Mouse (Mus musculus): ENCODE results near the gene Nacc2. TPM values are rescaled to one million over a fixed set of nuclear protein-coding genes. Genes with fewer than 3 reads are reported as not detected.

The Nacc2 gene
- polyA plus RNA-seq, 1 experiment from 2014 or later = 4.0 TPM

DNA sequence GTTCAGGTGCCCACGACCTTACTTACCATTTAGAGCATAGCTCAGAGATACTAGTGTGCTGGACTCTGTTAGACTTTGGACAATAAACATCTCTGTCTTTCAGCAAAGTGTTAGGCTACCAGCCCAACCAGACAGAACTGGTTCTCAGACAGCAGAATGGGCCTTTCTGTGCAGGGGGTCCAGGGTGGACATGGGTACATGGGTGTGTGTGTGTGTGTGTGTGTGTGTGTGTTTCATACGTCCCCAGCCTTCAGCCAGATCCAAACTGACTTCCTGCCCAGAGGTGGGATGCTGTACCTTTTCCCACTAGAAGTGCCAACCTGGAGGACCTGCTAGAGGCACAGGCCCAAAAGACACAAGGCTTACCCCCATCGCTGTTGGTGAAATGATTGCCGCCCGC, 23.8 kb downstream of the Nacc2 start:
- H3K9ac ChIP-seq (ENCODE audit: low read depth, low read length) = no peak overlapping the region
- no peak overlapping the region for H3K4me3 ChIP-seq (ENCODE audit: low read depth, low read length)
- ATAC-seq (replicated peaks; ENCODE audit: low FRiP score) = no peak
- peaks cover 6% of the 10 kb centered on the region for H3K27me3 ChIP-seq (replicated peaks; ENCODE audit: control insufficient read depth, insufficient read depth, low read length)
- WGBS = 89% methylated on average over 5 of the region's 5 CpGs
- H3K4me1 ChIP-seq (replicated peaks; ENCODE audit: control insufficient read depth, insufficient read depth, low read length) = 0 out of 2 replicates have a peak, but pooled peaks cover 7% of the 10 kb centered on the region
- no peaks in the 10 kb centered on the region for H3K36me3 ChIP-seq (ENCODE audit: control insufficient read depth, insufficient read depth, low read length)
- no peak overlapping the region for H3K27ac ChIP-seq (ENCODE audit: low read depth, low read length)
- H3K4me2 ChIP-seq = no peak overlapping the region
- no peaks in the 10 kb centered on the region for H3K9me3 ChIP-seq (ENCODE audit: control insufficient read depth, low read length)
- no peak for DNase-seq (ENCODE audit: low spot score)

DNA sequence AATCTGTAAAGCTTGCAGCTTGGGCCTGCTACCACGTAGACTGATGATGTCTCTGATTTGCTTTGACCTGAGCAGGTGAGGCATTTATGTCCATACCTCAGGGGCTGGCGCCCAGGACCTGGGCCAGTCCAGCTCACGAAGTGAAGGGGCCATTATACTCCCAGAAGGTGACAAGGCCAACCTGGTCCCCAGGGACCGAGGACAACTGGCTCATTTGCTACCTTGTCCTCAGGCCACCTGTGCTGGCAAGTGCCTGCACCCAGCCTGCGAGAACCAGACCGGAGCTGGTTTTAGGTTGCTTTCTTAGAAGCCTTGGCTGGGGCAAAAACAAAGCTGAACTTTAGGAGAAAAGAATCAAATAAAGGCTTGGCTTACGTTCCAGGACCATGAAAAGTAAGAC, 29.1 kb downstream of the Nacc2 start:
- H3K9ac ChIP-seq (ENCODE audit: low read depth, low read length) = no peak overlapping the region
- H3K9me3 ChIP-seq (ENCODE audit: control insufficient read depth, low read length) = no peaks in the 10 kb centered on the region
- no peak overlapping the region for H3K4me2 ChIP-seq
- peaks cover 9% of the 10 kb centered on the region for H3K4me1 ChIP-seq (replicated peaks; ENCODE audit: control insufficient read depth, insufficient read depth, low read length)
- no peak overlapping the region for H3K4me3 ChIP-seq (ENCODE audit: low read depth, low read length)
- WGBS = 79% methylated on average over 7 of the region's 7 CpGs
- ATAC-seq (replicated peaks; ENCODE audit: low FRiP score) (no peak), DNase-seq (ENCODE audit: low spot score) (no peak)
- peaks cover 54% of the 10 kb centered on the region for H3K27me3 ChIP-seq (replicated peaks; ENCODE audit: control insufficient read depth, insufficient read depth, low read length)
- no peak overlapping the region for H3K27ac ChIP-seq (ENCODE audit: low read depth, low read length)
- H3K36me3 ChIP-seq (ENCODE audit: control insufficient read depth, insufficient read depth, low read length) = no peaks in the 10 kb centered on the region

GRCm38 (mm10) chr2:26091771-26092393, 31.1 kb downstream of the Nacc2 start:
- Histone ChIP-seq H3K4me3 (ENCODE audit: low read depth, low read length) (peak overlapping the region; percentile 47), H3K27ac (ENCODE audit: low read depth, low read length) (no peak overlapping the region), H3K4me1 (replicated peaks; ENCODE audit: control insufficient read depth, insufficient read depth, low read length) (peaks cover 29% of the 10 kb centered on the region), H3K9me3 (ENCODE audit: control insufficient read depth, low read length) (no peaks in the 10 kb centered on the region), H3K27me3 (replicated peaks; ENCODE audit: control insufficient read depth, insufficient read depth, low read length) (peaks cover 51% of the 10 kb centered on the region), H3K9ac (ENCODE audit: low read depth, low read length) (peak overlapping the region; percentile 61), H3K4me2 (peak overlapping the region; percentile 79), H3K36me3 (ENCODE audit: control insufficient read depth, insufficient read depth, low read length) (no peaks in the 10 kb centered on the region)
- WGBS = 4% methylated on average over 24 of the region's 24 CpGs
- DNase-seq (ENCODE audit: low spot score) (peak; percentile 55), ATAC-seq (replicated peaks; ENCODE audit: low FRiP score) (no peak)

DNA sequence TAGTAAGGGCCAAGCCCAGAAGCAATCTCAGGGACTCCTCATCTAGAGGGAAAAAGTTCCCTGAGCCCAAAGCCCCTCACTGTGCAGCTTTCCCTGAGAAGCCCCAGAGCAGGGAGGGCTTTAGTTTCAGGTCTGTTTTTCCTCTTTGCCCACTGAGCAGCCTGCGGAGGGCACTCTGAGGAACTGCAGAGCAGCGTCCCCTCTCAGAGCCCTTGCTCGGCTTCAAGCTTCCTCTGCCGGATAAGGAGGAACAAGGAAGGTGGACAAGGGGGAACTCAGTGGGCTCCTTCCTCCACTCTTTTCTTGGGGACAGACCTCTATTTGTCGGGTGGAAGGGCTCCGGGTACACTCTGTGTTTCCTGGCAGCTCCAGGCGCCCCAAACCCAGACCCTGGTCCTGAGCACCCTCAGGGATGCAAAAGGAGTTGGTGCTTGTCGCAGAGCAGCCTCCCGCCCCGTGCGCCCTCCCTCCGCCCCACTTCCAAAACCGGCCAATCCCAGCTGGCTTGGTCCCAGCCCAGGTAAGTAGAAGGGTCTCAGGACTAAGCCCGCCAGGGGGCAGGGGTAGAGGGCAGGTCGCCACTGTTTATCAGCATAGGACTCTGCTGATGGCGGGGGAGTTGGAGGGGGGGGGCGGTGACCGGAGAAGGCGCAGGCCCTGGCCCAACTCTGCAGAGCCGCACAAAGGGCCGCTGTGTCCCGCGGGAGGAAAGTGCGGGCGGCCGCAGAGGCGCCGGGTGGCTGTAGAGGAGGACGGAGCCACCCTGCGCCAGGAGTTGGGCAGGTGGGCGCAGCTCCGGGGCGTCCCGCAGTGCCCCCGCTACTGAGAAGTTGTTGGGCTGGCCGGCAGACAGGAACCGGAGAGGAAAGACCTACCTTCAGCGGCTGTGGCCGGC, 31.9 kb downstream of the Nacc2 start:
- 2% methylated on average over 39 of the region's 39 CpGs for WGBS
- DNase-seq (ENCODE audit: low spot score) (peak; percentile 47), ATAC-seq (replicated peaks; ENCODE audit: low FRiP score) (no peak)
- peak overlapping the region; percentile 47 for H3K4me3 ChIP-seq (ENCODE audit: low read depth, low read length)
- no peak overlapping the region for H3K27ac ChIP-seq (ENCODE audit: low read depth, low read length)
- H3K4me2 ChIP-seq = peak overlapping the region; percentile 79
- H3K9ac ChIP-seq (ENCODE audit: low read depth, low read length) = peak overlapping the region; percentile 61
- no peaks in the 10 kb centered on the region for H3K36me3 ChIP-seq (ENCODE audit: control insufficient read depth, insufficient read depth, low read length)
- peaks cover 37% of the 10 kb centered on the region for H3K4me1 ChIP-seq (replicated peaks; ENCODE audit: control insufficient read depth, insufficient read depth, low read length)
- H3K27me3 ChIP-seq (replicated peaks; ENCODE audit: control insufficient read depth, insufficient read depth, low read length) = peaks cover 51% of the 10 kb centered on the region
- no peaks in the 10 kb centered on the region for H3K9me3 ChIP-seq (ENCODE audit: control insufficient read depth, low read length)

- peak overlapping the region; percentile 90 for H3K27ac ChIP-seq (ENCODE audit: low read depth, low read length)
- no peak overlapping the region; the same call in 1 of the 2 replicates for H3K9ac ChIP-seq (ENCODE audit: low read depth, low read length)
- H3K4me3 ChIP-seq (ENCODE audit: low read depth, low read length) = no peak overlapping the region
- H3K36me3 ChIP-seq (ENCODE audit: control insufficient read depth, insufficient read depth, low read length) = no peaks in the 10 kb centered on the region
- H3K4me1 ChIP-seq (replicated peaks; ENCODE audit: control insufficient read depth, insufficient read depth, low read length) = peaks cover 38% of the 10 kb centered on the region
- H3K9me3 ChIP-seq (ENCODE audit: control insufficient read depth, low read length) = no peaks in the 10 kb centered on the region
- DNase-seq (ENCODE audit: low spot score) (no peak), ATAC-seq (replicated peaks; ENCODE audit: low FRiP score) (peak; percentile 39; the same call in 1 of the 2 replicates)
- H3K4me2 ChIP-seq = 0 out of 2 replicates have a peak overlapping the region, but pooled peaks have one; percentile 15
- peaks cover 45% of the 10 kb centered on the region for H3K27me3 ChIP-seq (replicated peaks; ENCODE audit: control insufficient read depth, insufficient read depth, low read length)
- 47% methylated on average over 2 of the region's 2 CpGs for WGBS
Observed at GRCm38 (mm10) chr2:26089005-26089404, 34.0 kb downstream of the Nacc2 start.

GRCm38 (mm10) chr2:26086926-26087600, 36.0 kb downstream of the Nacc2 start:
- WGBS = 46% methylated on average over 4 of the region's 4 CpGs
- H3K9ac ChIP-seq (ENCODE audit: low read depth, low read length) = peak overlapping the region; percentile 57

DNA sequence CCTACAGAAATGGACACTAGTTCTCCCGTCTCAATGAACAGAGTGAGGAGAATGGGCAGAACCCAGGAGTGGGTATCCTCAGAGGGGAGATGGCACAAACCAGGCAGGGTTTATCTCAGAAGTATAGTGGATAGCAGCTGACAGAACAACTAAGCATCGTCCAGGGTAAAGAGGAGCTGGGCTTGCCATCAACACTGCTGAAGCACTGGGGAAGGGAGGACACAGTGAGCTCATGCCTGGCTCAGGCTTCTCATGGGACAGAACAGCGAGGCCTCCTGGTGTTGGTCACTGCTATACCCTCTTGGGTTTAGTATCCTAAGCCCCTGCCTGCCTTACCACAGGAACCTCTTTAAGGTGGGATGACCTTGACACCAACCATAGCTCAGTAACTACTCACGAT, 36.5 kb downstream of the Nacc2 start:
- H3K4me1 ChIP-seq (replicated peaks; ENCODE audit: control insufficient read depth, insufficient read depth, low read length) = peaks cover 35% of the 10 kb centered on the region
- no peak overlapping the region for H3K4me3 ChIP-seq (ENCODE audit: low read depth, low read length)
- H3K27me3 ChIP-seq (replicated peaks; ENCODE audit: control insufficient read depth, insufficient read depth, low read length) = peaks cover 20% of the 10 kb centered on the region
- H3K9ac ChIP-seq (ENCODE audit: low read depth, low read length) = peak overlapping the region; percentile 57
- 61% methylated on average over 4 of the region's 4 CpGs for WGBS
- ATAC-seq (replicated peaks; ENCODE audit: low FRiP score) = 0 out of 2 replicates have a peak, but pooled peaks have one; percentile 21
- H3K4me2 ChIP-seq = peak overlapping the region; percentile 32
- H3K27ac ChIP-seq (ENCODE audit: low read depth, low read length) = peak overlapping the region; percentile 90
- DNase-seq (ENCODE audit: low spot score) = no peak
- H3K9me3 ChIP-seq (ENCODE audit: control insufficient read depth, low read length) = no peaks in the 10 kb centered on the region
- no peaks in the 10 kb centered on the region for H3K36me3 ChIP-seq (ENCODE audit: control insufficient read depth, insufficient read depth, low read length)

More at GRCm38 (mm10) chr2:26086926-26087600, 36.0 kb downstream of the Nacc2 start:
- DNase-seq (ENCODE audit: low spot score) (peak; percentile 54), ATAC-seq (replicated peaks; ENCODE audit: low FRiP score) (peak; percentile 97)
- Histone ChIP-seq H3K27ac (ENCODE audit: low read depth, low read length) (peak overlapping the region; percentile 90), H3K4me3 (ENCODE audit: low read depth, low read length) (no peak overlapping the region), H3K4me2 (peak overlapping the region; percentile 39), H3K4me1 (replicated peaks; ENCODE audit: control insufficient read depth, insufficient read depth, low read length) (peaks cover 36% of the 10 kb centered on the region), H3K36me3 (ENCODE audit: control insufficient read depth, insufficient read depth, low read length) (no peaks in the 10 kb centered on the region), H3K27me3 (replicated peaks; ENCODE audit: control insufficient read depth, insufficient read depth, low read length) (peaks cover 26% of the 10 kb centered on the region), H3K9me3 (ENCODE audit: control insufficient read depth, low read length) (no peaks in the 10 kb centered on the region)

DNA sequence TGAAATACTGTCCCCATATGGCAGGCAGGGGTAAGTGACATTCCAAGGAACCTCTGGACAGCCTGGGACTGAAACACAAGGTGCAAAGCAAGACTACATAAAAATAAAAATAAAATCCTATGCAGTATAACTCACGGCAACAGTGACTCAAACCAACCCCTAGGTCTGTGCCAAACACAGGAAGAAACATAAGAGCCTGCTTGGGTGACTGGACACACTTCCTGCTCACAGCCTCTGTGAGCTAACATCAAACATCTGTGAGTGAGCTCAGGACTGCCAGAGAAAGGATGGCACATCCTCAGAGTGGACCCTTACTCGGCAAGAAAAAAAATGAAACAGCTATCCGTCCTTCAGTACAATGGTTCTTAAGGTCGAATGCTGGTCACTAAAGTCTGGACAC, 40.1 kb downstream of the Nacc2 start:
- Histone ChIP-seq H3K27ac (ENCODE audit: low read depth, low read length) (no peak overlapping the region), H3K4me1 (replicated peaks; ENCODE audit: control insufficient read depth, insufficient read depth, low read length) (peaks cover 19% of the 10 kb centered on the region), H3K36me3 (ENCODE audit: control insufficient read depth, insufficient read depth, low read length) (no peaks in the 10 kb centered on the region), H3K9ac (ENCODE audit: low read depth, low read length) (no peak overlapping the region), H3K4me3 (ENCODE audit: low read depth, low read length) (no peak overlapping the region), H3K27me3 (replicated peaks; ENCODE audit: control insufficient read depth, insufficient read depth, low read length) (no peaks in the 10 kb centered on the region), H3K9me3 (ENCODE audit: control insufficient read depth, low read length) (no peaks in the 10 kb centered on the region), H3K4me2 (no peak overlapping the region)
- no peak for ATAC-seq (replicated peaks; ENCODE audit: low FRiP score)
- DNase-seq (ENCODE audit: low spot score) = no peak
- WGBS = 77% methylated on average over 4 of the region's 4 CpGs

Measured in liver, embryonic 11.5 days (tissue).